Mouse (Mus musculus) limb, embryonic 14.5 days (tissue): Measurements from ENCODE around the gene Tm4sf1. TPM values are rescaled to one million over a fixed set of nuclear protein-coding genes. Genes with fewer than 3 reads are reported as not detected.

Source experiments
- ATAC-seq: fragments of 200-750 bp; cut with Nextera tagmentation; 2 replicates; pipeline ENCODE4 v1.8.0; 2017; ENCODE audit warnings: low read depth, moderate number of reproducible peaks, moderate TSS enrichment; ENCODE audit not compliant: low FRiP score
- DNase-seq: peaks from one replicate; pipeline ENCODE4 v3.0.0-alpha.2; 2015; ENCODE audit warnings: low spot score
- H3K27ac ChIP-seq: fragments of 300-500 bp; sonication (generic); replicated peaks from 2 replicates; pipeline ENCODE4 v1.5.1; 2014; ENCODE audit warnings: low read depth, mild to moderate bottlenecking, low read length, moderate library complexity, mixed read lengths
- H3K27me3 ChIP-seq: fragments of 300-500 bp; sonication (generic); 2 replicates; pipeline ENCODE4 v1.6.1; 2014; ENCODE audit warnings: low read length, mixed read lengths; ENCODE audit not compliant: control insufficient read depth, insufficient read depth
- H3K36me3 ChIP-seq: fragments of 300-500 bp; sonication (generic); 2 replicates; pipeline ENCODE4 v1.6.1; 2014; ENCODE audit warnings: mild to moderate bottlenecking, low read length, moderate library complexity, mixed read lengths; ENCODE audit not compliant: control insufficient read depth, insufficient read depth
- H3K4me1 ChIP-seq: fragments of 300-500 bp; sonication (generic); 2 replicates; pipeline ENCODE4 v1.6.1; 2014; ENCODE audit warnings: antibody characterized with exemption, low read length, mixed read lengths; ENCODE audit not compliant: control insufficient read depth, insufficient read depth
- H3K4me2 ChIP-seq: fragments of 300-500 bp; sonication (generic); replicated peaks from 2 replicates; pipeline ENCODE4 v1.6.1; 2014; ENCODE audit warnings: low read depth, mild to moderate bottlenecking, low read length, moderate library complexity; ENCODE audit not compliant: severe bottlenecking
- H3K4me3 ChIP-seq: fragments of 300-500 bp; sonication (generic); replicated peaks from 2 replicates; pipeline ENCODE4 v1.5.1; 2014; ENCODE audit warnings: low read length
- H3K9ac ChIP-seq: fragments of 300-500 bp; sonication (generic); 2 replicates; pipeline ENCODE4 v1.6.1; 2014; ENCODE audit warnings: mild to moderate bottlenecking, low read depth, low read length, moderate library complexity; ENCODE audit not compliant: severe bottlenecking
- H3K9me3 ChIP-seq: fragments of 300-500 bp; sonication (generic); 2 replicates; pipeline ENCODE4 v1.6.1; 2016; ENCODE audit warnings: low read length; ENCODE audit not compliant: control insufficient read depth
- POLR2A ChIP-seq: fragments of 200-500 bp; IDR thresholded peaks from 2 replicates; pipeline ENCODE4 v1.8.0; 2012; ENCODE audit warnings: inconsistent platforms, mild to moderate bottlenecking, moderate library complexity, borderline replicate concordance; ENCODE audit not compliant: insufficient read depth, insufficient read length; ENCODE audit errors: extremely low read depth
- WGBS: fragments of 180-500 bp; shearing (Covaris S2); extraction: QIAGEN DNeasy Blood & Tissue Kit; methylation state at CpG from one replicate; pipeline ENCODE4 v1.1.7; 2014; 5-methylcytosine and 5-hydroxymethylcytosine counted together
- polyA plus RNA-seq, 2 experiments: library from polyadenylated mRNA; depleted of rRNA in 1 of 2; stranded (reverse) in 1 of 2; unstranded in 1 of 2; fragments of >200 nt; fragmentation: Nextera tagmentation in 1 of 2; extraction: Ambion mirVana in 1 of 2; gene quantifications; 2 replicates each; pipeline versions ENCODE4 v1.2.1 to v1.2.3; 2012 to 2014

Gene Tm4sf1
- polyA plus RNA-seq, 2 experiments: 57.8 to 98.4 TPM

GRCm38 (mm10) chr3:57267559-57268173, 34.1 kb downstream of the Tm4sf1 start:
- peak; percentile 52 for DNase-seq
- Histone ChIP-seq H3K27ac (no peak overlapping the region), H3K9ac (no peak overlapping the region), H3K9me3 (no peaks in the 10 kb centered on the region), H3K36me3 (no peaks in the 10 kb centered on the region), H3K27me3 (no peaks in the 10 kb centered on the region), H3K4me1 (no peaks in the 10 kb centered on the region), H3K4me3 (no peak overlapping the region), H3K4me2 (no peak overlapping the region)
- 31% methylated on average over 6 of the region's 6 CpGs for WGBS
- TF ChIP-seq POLR2A: no peak
- peak; percentile 30; the same call in 1 of the 2 replicates for ATAC-seq

DNA sequence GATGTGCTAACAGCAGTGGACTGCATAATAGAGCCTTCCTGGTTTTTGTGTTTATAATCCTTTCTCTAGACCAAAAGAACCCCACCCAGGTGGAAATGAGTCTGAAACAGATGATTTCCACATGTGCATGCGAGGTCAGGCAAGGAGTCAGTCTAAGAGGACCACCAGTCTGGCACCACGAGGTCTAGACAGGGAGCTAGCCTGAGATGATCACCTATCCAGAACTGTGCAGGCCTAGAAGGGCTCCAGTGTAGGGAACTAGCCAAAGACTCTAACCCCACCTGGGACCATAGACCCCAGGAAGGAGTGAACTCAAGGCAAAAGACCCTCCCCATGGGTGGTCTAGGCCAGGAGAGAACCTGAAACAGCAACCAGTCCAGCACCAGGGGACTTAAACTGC, 48.7 kb downstream of the Tm4sf1 start:
- H3K9ac ChIP-seq: no peak overlapping the region
- no peak for ATAC-seq
- DNase-seq: peak; percentile 14
- H3K4me1 ChIP-seq: no peaks in the 10 kb centered on the region
- WGBS: 51% methylated on average over 2 of the region's 2 CpGs
- H3K4me3 ChIP-seq: no peak overlapping the region
- no peaks in the 10 kb centered on the region for H3K9me3 ChIP-seq
- no peak for TF ChIP-seq POLR2A
- H3K27me3 ChIP-seq: no peaks in the 10 kb centered on the region
- H3K27ac ChIP-seq: no peak overlapping the region
- no peaks in the 10 kb centered on the region for H3K36me3 ChIP-seq
- no peak overlapping the region for H3K4me2 ChIP-seq

DNA sequence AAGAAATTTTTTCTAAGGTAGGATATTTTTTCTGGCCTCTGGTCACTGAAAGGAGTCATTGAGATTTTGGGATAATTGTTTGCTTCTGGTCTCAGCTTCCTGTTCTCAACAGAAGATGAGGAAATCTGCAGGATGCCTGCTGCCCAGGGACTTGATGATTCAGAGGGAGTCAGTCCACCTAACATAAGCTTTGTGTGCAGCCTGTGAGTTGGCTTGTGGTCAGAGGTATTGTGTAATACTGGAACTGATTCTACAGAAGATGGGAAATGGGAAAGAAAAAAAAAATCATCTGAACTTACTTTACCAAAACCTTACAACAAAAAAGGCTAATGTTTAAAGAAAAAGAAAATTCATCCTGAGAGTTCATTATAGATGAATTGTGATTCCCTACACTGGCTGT, 49.2 kb downstream of the Tm4sf1 start:
- H3K4me1 ChIP-seq: no peaks in the 10 kb centered on the region
- H3K4me2 ChIP-seq: no peak overlapping the region
- no peaks in the 10 kb centered on the region for H3K36me3 ChIP-seq
- H3K9ac ChIP-seq: no peak overlapping the region
- no peak overlapping the region for H3K4me3 ChIP-seq
- no peaks in the 10 kb centered on the region for H3K9me3 ChIP-seq
- no peaks in the 10 kb centered on the region for H3K27me3 ChIP-seq
- TF ChIP-seq POLR2A: no peak
- ATAC-seq (no peak), DNase-seq (no peak)
- H3K27ac ChIP-seq: no peak overlapping the region

DNA sequence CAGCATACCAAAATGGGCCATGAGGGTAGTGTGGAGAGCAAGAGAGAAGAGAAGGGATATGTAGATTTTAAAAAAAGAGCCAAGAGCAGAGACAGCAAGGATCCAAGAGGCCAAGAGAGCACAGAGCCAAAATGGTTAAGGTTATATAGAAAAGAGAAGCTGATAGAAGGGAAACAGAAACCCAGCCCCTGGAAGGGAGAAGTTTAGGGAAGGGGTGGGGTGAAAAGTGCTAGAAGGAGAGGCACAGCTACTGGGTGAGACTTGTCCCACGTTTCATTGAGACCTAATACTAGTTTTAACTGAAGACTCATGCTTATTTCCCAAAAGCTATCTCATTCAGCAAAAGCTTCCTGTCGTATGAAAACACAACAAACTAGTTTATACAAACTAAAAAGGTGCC, 56.5 kb downstream of the Tm4sf1 start:
- H3K9me3 ChIP-seq: no peaks in the 10 kb centered on the region
- 69% methylated on average over 2 of the region's 2 CpGs for WGBS

More for the DNA sequence above, 56.5 kb downstream of the Tm4sf1 start:
- no peak overlapping the region for H3K9ac ChIP-seq
- no peak overlapping the region for H3K27ac ChIP-seq
- TF ChIP-seq POLR2A: no peak
- no peaks in the 10 kb centered on the region for H3K4me1 ChIP-seq
- no peaks in the 10 kb centered on the region for H3K36me3 ChIP-seq
- ATAC-seq: no peak
- H3K4me2 ChIP-seq: no peak overlapping the region
- H3K4me3 ChIP-seq: no peak overlapping the region
- DNase-seq: no peak
- no peaks in the 10 kb centered on the region for H3K27me3 ChIP-seq

Other genes starting within 250 kb of the Tm4sf1 start
- gene Tm4sf4, start 123.3 kb upstream of the Tm4sf1 start, polyA plus RNA-seq (2012; rRNA removed): 0.12 and 0.13 TPM in 2 replicates
- gene Tm4sf4, start 123.3 kb upstream of the Tm4sf1 start, polyA plus RNA-seq (2014; fragmentation: Nextera tagmentation; extraction: Ambion mirVana): 0.12 TPM in 1 of 2 replicates, not detected in the other